Mouse (Mus musculus): Measurements from ENCODE around the gene Hapln3. TPM values are rescaled to one million over a fixed set of nuclear protein-coding genes. Genes with fewer than 3 reads are reported as not detected.
A peak's percentile ranks its signal among the peaks of the same experiment; 100 is the strongest.

Gene Hapln3
- polyA plus RNA-seq, 1 experiment from 2014 or later, result 1.4 TPM

DNA sequence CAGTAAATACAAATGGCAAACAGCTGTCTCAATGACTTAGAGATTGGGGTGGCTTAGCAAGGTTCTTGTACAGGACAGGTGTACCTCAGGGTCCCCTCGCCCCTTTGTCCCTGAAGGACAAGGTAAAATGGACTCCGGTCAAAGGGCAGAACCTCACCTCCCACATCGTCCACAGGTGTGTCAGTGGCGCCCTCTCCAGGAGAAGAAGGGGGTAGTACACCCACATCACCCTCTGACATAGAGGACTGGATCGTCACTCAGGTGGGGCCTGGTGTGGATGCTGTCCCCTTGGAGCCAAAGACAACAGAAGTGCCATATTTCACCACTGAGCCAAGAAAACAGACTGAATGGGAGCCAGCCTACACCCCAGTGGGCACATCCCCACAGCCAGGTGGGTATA lies 34.3 kb downstream of the Hapln3 start:
- Histone ChIP-seq H3K36me3 (ENCODE audit: control insufficient read depth, insufficient read depth, low read length) (no peaks in the 10 kb centered on the region), H3K27me3 (ENCODE audit: control insufficient read depth, insufficient read depth, low read length) (no peaks in the 10 kb centered on the region), H3K4me1 (ENCODE audit: control insufficient read depth, insufficient read depth, low read length) (no peaks in the 10 kb centered on the region), H3K4me3 (ENCODE audit: low read depth, low read length) (no peak overlapping the region), H3K9ac (replicated peaks; ENCODE audit: low read depth, low read length) (no peak overlapping the region), H3K9me3 (ENCODE audit: control insufficient read depth, low read length) (no peaks in the 10 kb centered on the region), H3K4me2 (ENCODE audit: low read depth, low read length) (no peak overlapping the region), H3K27ac (ENCODE audit: low read depth, low read length) (no peak overlapping the region)
- WGBS, result 74% methylated on average over 5 of the region's 5 CpGs
- ATAC-seq (ENCODE audit: low read depth), result no peak

DNA sequence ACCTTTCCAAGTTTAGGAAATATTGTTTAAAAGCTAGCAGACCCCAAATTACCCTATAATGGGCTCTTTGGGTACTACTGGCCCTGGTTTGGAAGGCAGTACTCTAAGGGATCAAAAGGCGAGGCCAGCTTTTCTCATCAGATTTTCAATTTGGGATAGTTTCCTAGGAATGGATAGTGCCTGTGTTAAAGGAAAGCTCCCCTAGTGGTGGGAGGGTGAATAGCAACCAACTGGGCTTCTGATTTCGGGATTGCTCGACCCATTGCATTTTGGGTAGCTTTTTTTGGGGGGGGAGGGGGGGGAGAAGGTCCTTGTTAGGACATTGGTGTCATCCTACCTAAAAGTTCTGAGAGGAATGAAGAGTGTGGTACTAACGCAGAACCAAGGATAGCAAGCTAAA lies 41.7 kb downstream of the Hapln3 start:
- no peak for ATAC-seq (ENCODE audit: low read depth)
- WGBS, result 90% methylated on average over 4 of the region's 4 CpGs

DNA sequence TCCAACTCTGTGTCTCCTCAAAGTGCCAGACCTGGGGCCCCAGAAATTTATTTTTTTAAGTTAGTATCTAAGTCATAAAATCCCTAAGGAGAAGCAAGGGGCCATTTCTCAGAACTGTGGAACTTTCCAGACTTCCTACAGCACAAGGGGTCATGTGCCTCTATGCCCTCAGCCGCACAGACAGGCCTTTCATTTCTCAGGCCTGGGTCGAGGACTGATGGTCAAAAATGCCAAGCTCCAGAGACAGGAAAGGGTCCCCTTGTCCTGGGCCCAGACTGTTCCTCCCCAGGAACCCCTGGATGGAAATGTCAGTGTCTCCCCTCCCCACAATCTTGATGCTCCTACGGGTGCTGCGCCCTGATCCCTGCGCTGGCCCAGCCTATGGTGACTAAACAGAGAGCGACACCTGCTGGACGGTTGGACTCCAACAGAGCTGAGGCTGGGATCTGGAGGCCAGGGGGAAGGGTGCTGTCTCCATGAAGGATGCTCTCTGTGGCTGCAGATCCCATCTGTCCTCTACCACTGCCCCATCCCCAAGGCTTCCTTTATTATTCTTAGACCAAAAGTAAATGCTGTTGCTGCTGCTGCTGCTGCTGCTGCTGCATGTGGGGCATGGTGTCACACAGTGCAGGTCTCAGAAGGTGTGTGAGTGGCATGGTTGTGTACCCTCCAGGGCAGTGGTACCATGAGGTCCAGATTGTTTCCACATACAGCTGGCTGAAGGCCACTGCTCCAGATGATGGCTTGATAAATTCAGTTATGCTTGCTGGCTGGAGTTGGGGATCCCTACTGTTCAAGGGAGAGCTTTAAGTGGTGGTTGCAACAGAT lies 50.0 kb downstream of the Hapln3 start:
- ATAC-seq (ENCODE audit: low read depth), result peak; percentile 86
- Histone ChIP-seq H3K27me3 (ENCODE audit: control insufficient read depth, insufficient read depth, low read length) (no peaks in the 10 kb centered on the region), H3K4me2 (ENCODE audit: low read depth, low read length) (no peak overlapping the region), H3K4me3 (ENCODE audit: low read depth, low read length) (no peak overlapping the region), H3K27ac (ENCODE audit: low read depth, low read length) (no peak overlapping the region), H3K9me3 (ENCODE audit: control insufficient read depth, low read length) (no peaks in the 10 kb centered on the region), H3K9ac (replicated peaks; ENCODE audit: low read depth, low read length) (no peak overlapping the region), H3K4me1 (ENCODE audit: control insufficient read depth, insufficient read depth, low read length) (no peaks in the 10 kb centered on the region), H3K36me3 (ENCODE audit: control insufficient read depth, insufficient read depth, low read length) (no peaks in the 10 kb centered on the region)
- 19% methylated on average over 7 of the region's 7 CpGs for WGBS

More for the DNA sequence above, 41.7 kb downstream of the Hapln3 start:
- Histone ChIP-seq H3K4me2 (ENCODE audit: low read depth, low read length) (no peak overlapping the region), H3K27ac (ENCODE audit: low read depth, low read length) (no peak overlapping the region), H3K4me1 (ENCODE audit: control insufficient read depth, insufficient read depth, low read length) (no peaks in the 10 kb centered on the region), H3K4me3 (ENCODE audit: low read depth, low read length) (no peak overlapping the region), H3K9me3 (ENCODE audit: control insufficient read depth, low read length) (no peaks in the 10 kb centered on the region), H3K27me3 (ENCODE audit: control insufficient read depth, insufficient read depth, low read length) (no peaks in the 10 kb centered on the region), H3K9ac (replicated peaks; ENCODE audit: low read depth, low read length) (no peak overlapping the region), H3K36me3 (ENCODE audit: control insufficient read depth, insufficient read depth, low read length) (no peaks in the 10 kb centered on the region)

DNA sequence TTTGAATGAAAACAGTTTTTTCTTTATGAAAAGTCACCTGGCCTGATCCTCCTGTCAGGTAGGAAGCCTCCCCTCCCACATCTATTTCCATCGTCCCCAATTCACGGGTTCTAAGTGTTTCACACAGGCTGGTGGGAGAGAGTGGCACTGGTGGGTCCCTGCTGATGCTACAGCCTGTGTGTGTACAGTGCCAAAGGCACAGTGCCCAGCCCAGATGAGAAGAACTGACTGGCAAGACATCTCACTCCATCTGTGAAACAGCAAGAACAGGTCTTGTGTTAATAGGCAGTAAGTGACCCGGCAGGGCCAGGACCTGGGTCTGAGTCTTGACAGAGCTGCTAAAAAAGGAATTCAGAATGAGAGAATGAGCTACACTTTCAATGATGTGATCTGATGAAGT lies 51.6 kb downstream of the Hapln3 start:
- H3K27ac ChIP-seq (ENCODE audit: low read depth, low read length), result no peak overlapping the region
- no peaks in the 10 kb centered on the region for H3K9me3 ChIP-seq (ENCODE audit: control insufficient read depth, low read length)
- no peaks in the 10 kb centered on the region for H3K27me3 ChIP-seq (ENCODE audit: control insufficient read depth, insufficient read depth, low read length)
- 75% methylated on average over 3 of the region's 3 CpGs for WGBS
- no peak for ATAC-seq (ENCODE audit: low read depth)
- no peaks in the 10 kb centered on the region for H3K36me3 ChIP-seq (ENCODE audit: control insufficient read depth, insufficient read depth, low read length)
- H3K4me2 ChIP-seq (ENCODE audit: low read depth, low read length), result no peak overlapping the region
- H3K4me1 ChIP-seq (ENCODE audit: control insufficient read depth, insufficient read depth, low read length), result no peaks in the 10 kb centered on the region
- no peak overlapping the region for H3K9ac ChIP-seq (replicated peaks; ENCODE audit: low read depth, low read length)
- H3K4me3 ChIP-seq (ENCODE audit: low read depth, low read length), result no peak overlapping the region

DNA sequence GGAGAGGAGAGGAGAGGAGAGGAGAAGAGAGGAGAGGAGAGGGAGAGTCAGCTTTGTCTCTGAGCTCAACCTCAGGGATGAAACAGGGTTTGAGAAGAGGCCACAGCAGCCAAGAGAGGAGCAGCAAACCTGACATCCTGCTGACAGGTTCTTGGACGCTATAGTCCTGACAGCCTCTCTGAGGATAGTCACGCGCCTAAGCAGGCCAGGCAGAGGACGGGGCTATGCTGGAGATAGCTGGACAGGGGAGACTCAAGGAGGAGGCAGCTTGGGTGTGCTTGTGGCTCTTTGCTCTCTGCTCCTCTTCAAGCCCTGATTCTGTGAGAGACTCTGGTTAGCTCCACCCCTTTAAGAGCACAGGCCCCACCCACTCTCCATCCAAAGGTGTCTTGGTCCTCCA lies 62.6 kb downstream of the Hapln3 start:
- H3K27ac ChIP-seq (ENCODE audit: low read depth, low read length), result no peak overlapping the region
- H3K36me3 ChIP-seq (ENCODE audit: control insufficient read depth, insufficient read depth, low read length), result no peaks in the 10 kb centered on the region
- no peak overlapping the region for H3K9ac ChIP-seq (replicated peaks; ENCODE audit: low read depth, low read length)
- H3K9me3 ChIP-seq (ENCODE audit: control insufficient read depth, low read length), result no peaks in the 10 kb centered on the region
- H3K4me2 ChIP-seq (ENCODE audit: low read depth, low read length), result no peak overlapping the region
- no peaks in the 10 kb centered on the region for H3K4me1 ChIP-seq (ENCODE audit: control insufficient read depth, insufficient read depth, low read length)
- 59% methylated on average over 4 of the region's 4 CpGs for WGBS
- H3K27me3 ChIP-seq (ENCODE audit: control insufficient read depth, insufficient read depth, low read length), result no peaks in the 10 kb centered on the region
- no peak overlapping the region for H3K4me3 ChIP-seq (ENCODE audit: low read depth, low read length)
- no peak for ATAC-seq (ENCODE audit: low read depth)

DNA sequence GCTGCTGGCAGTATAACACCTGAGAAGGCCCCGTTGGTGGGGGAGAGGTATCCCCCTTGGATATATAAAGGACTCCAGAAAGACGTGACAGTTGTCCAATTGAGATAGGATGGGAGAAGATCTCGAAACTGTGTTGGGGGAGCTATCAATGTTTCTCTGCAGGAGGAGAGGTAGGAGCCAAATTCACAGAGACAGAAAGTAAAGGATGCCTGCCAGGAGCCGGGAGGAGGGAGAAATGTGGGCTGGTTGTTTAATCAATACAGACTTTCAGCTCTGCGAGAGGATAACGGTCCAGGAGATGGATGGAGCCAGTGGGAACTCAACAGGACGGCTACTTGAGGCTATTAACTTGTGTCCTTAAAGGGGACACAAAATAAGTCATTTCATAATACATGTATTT lies 63.4 kb downstream of the Hapln3 start:
- H3K27ac ChIP-seq (ENCODE audit: low read depth, low read length), result no peak overlapping the region
- H3K27me3 ChIP-seq (ENCODE audit: control insufficient read depth, insufficient read depth, low read length), result no peaks in the 10 kb centered on the region
- no peaks in the 10 kb centered on the region for H3K36me3 ChIP-seq (ENCODE audit: control insufficient read depth, insufficient read depth, low read length)
- no peak overlapping the region for H3K9ac ChIP-seq (replicated peaks; ENCODE audit: low read depth, low read length)
- 65% methylated on average over 7 of the region's 7 CpGs for WGBS
- no peaks in the 10 kb centered on the region for H3K9me3 ChIP-seq (ENCODE audit: control insufficient read depth, low read length)
- no peaks in the 10 kb centered on the region for H3K4me1 ChIP-seq (ENCODE audit: control insufficient read depth, insufficient read depth, low read length)
- H3K4me3 ChIP-seq (ENCODE audit: low read depth, low read length), result no peak overlapping the region
- H3K4me2 ChIP-seq (ENCODE audit: low read depth, low read length), result no peak overlapping the region
- no peak for ATAC-seq (ENCODE audit: low read depth)

Other genes starting within 250 kb of the Hapln3 start
- gene Aen, start 235.2 kb downstream of the Hapln3 start, polyA plus RNA-seq (2014; fragmentation: Nextera tagmentation; extraction: Ambion mirVana), result 38.9 and 47.5 TPM in 2 replicates
- 0.77 and 1.3 TPM in 2 replicates for gene Isg20, start 217.6 kb downstream of the Hapln3 start, polyA plus RNA-seq (2014; fragmentation: Nextera tagmentation; extraction: Ambion mirVana)
- gene Acan, start 77.5 kb downstream of the Hapln3 start, polyA plus RNA-seq (2014; fragmentation: Nextera tagmentation; extraction: Ambion mirVana), result 0.13 and 0.21 TPM in 2 replicates
- 94.0 and 122 TPM in 2 replicates for gene Mfge8, start 18.0 kb upstream of the Hapln3 start, polyA plus RNA-seq (2014; fragmentation: Nextera tagmentation; extraction: Ambion mirVana)
- 20.3 and 22.8 TPM in 2 replicates for gene Abhd2, start 142.2 kb upstream of the Hapln3 start, polyA plus RNA-seq (2014; fragmentation: Nextera tagmentation; extraction: Ambion mirVana)